Mouse (Mus musculus) heart, postnatal 0 days (tissue): ENCODE results near the gene Acap1.

ENCODE experiments used
- CTCF ChIP-seq: IDR thresholded peaks from 2 replicates; pipeline ENCODE4 v1.5.1; 2016; ENCODE audit warnings: antibody characterized with exemption, control low read depth, low read depth
- EP300 ChIP-seq: IDR thresholded peaks from 2 replicates; pipeline ENCODE4 v1.6.1; 2016; ENCODE audit warnings: antibody characterized with exemption, low read depth

DNA sequence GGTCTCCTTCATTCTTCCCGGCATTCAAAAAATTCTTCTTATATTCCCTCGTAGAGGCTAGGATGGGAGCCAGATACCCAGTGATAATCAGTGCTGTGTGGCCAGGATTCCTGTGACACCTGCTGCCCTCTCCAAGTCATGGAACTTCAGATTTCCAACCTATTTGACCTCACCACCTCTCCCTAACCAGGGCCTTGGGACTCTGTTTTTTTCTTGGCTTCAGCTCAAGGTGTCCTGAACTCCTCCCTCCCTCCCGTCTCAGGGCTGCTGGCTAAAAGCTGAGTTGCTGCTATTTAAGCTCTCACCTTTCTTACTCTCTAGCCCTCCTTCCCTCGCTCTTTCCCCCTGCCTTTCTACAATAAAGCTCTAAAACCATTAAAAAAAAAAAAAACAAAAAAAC, 4.5 kb upstream of the Acap1 start:
- TF ChIP-seq CTCF, result no peak
- TF ChIP-seq EP300, result no peak
